Mouse (Mus musculus) lung, adult 2 months (tissue): ENCODE measurements at regions not wholly inside any gene's neighbourhood (a gene's known extent, or its start where the extent isn't known, plus 50 kb on each side); places are given as distances from the start of the nearest gene placed in this dataset.

Experiments
- CTCF ChIP-seq: fragments of 200-500 bp; IDR thresholded peaks from 2 replicates; pipeline ENCODE4 v1.5.1; 2011; ENCODE audit warnings: mild to moderate bottlenecking, low read length, control low read depth; ENCODE audit not compliant: insufficient read depth
- POLR2A ChIP-seq: fragments of 200-500 bp; IDR thresholded peaks from 2 replicates; pipeline ENCODE4 v1.6.1; 2011; ENCODE audit warnings: low read depth, mild to moderate bottlenecking, control low read depth, low read length, borderline replicate concordance; ENCODE audit errors: extremely low read depth

- TF ChIP-seq POLR2A (no peak), CTCF (no peak)
Measured at GRCm38 (mm10) chr3:120591183-120591582, 580.3 kb downstream of the Rwdd3 start.
